Mouse (Mus musculus) heart, adult 2 months (tissue): Measurements from ENCODE around the gene Efcab2.
A peak's percentile ranks its signal among the peaks of the same experiment; 100 is the strongest.

Experiments
- CTCF ChIP-seq: fragments of 200-600 bp; IDR thresholded peaks from 2 replicates; pipeline ENCODE4 v1.8.1; 2022; ENCODE audit warnings: antibody characterized with exemption, mild to moderate bottlenecking, moderate library complexity
- EP300 ChIP-seq: fragments of 200-500 bp; IDR thresholded peaks from 2 replicates; pipeline ENCODE4 v1.6.1; 2011; ENCODE audit warnings: low read depth, low read length, control low read depth; ENCODE audit not compliant: insufficient read depth

- peak; percentile 74 for TF ChIP-seq CTCF
- TF ChIP-seq EP300, result peak; percentile 59; the same call in 1 of the 2 replicates
Observed at GRCm38 (mm10) chr1:178405951-178406711, at the start of gene Efcab2.
